Mouse (Mus musculus) kidney, postnatal 0 days (tissue): ENCODE results near the gene Prdx6. TPM values are rescaled to one million over a fixed set of nuclear protein-coding genes. Genes with fewer than 3 reads are reported as not detected.

Experiments
- ATAC-seq: fragments of 200-750 bp; cut with Nextera tagmentation; replicated peaks from 2 replicates; pipeline ENCODE4 v1.8.0; 2017; ENCODE audit warnings: low read depth, moderate number of reproducible peaks, moderate TSS enrichment, moderate library complexity; ENCODE audit not compliant: low FRiP score
- DNase-seq: peaks from one replicate; pipeline ENCODE4 v3.0.0-alpha.2; 2016; ENCODE audit warnings: low spot score
- H3K27ac ChIP-seq: fragments of 300-500 bp; sonication (generic); 2 replicates; pipeline ENCODE4 v1.5.1; 2014; ENCODE audit warnings: mild to moderate bottlenecking
- H3K27me3 ChIP-seq: fragments of 300-500 bp; sonication (generic); 2 replicates; pipeline ENCODE4 v1.6.1; 2014; ENCODE audit warnings: low read length, mixed read lengths; ENCODE audit not compliant: insufficient read depth
- H3K36me3 ChIP-seq: fragments of 300-500 bp; sonication (generic); 2 replicates; pipeline ENCODE4 v1.6.1; 2014; ENCODE audit warnings: low read length, mixed read lengths; ENCODE audit not compliant: insufficient read depth
- H3K4me1 ChIP-seq: fragments of 300-500 bp; sonication (generic); replicated peaks from 2 replicates; pipeline ENCODE4 v1.6.1; 2014; ENCODE audit warnings: antibody characterized with exemption, low read length, mixed read lengths; ENCODE audit not compliant: insufficient read depth
- H3K4me2 ChIP-seq: fragments of 300-500 bp; sonication (generic); 2 replicates; pipeline ENCODE4 v1.6.1; 2014; ENCODE audit warnings: mild to moderate bottlenecking, low read length, moderate library complexity, mixed read lengths
- H3K4me3 ChIP-seq: fragments of 300-500 bp; sonication (generic); replicated peaks from 2 replicates; pipeline ENCODE4 v1.5.1; 2014; ENCODE audit warnings: low read depth, low read length
- H3K9ac ChIP-seq: fragments of 300-500 bp; sonication (generic); 2 replicates; pipeline ENCODE4 v1.6.1; 2014; ENCODE audit warnings: low read depth, low read length
- H3K9me3 ChIP-seq: fragments of 300-500 bp; sonication (generic); replicated peaks from 2 replicates; pipeline ENCODE4 v1.6.1; 2016; ENCODE audit warnings: low read length, inconsistent platforms, mixed read lengths
- CTCF ChIP-seq: IDR thresholded peaks from 2 replicates; pipeline ENCODE4 v1.5.1; 2016; ENCODE audit warnings: antibody characterized with exemption, low read depth, mild to moderate bottlenecking, moderate library complexity
- WGBS: fragments of 180-500 bp; shearing (Covaris S2); extraction: QIAGEN DNeasy Blood & Tissue Kit; methylation state at CpG from one replicate; pipeline ENCODE4 v1.1.7; 2014; 5-methylcytosine and 5-hydroxymethylcytosine counted together
- polyA plus RNA-seq: library from polyadenylated mRNA; unstranded; fragments of >200 nt; fragmentation: Nextera tagmentation; extraction: Ambion mirVana; gene quantifications from 2 replicates; pipeline ENCODE4 v1.2.1, GENCODE M21; 2015

Prdx6 gene
- polyA plus RNA-seq, 1 experiment from 2014 or later, result 361 TPM

GRCm38 (mm10) chr1:161247643-161248580, 3.1 kb downstream of the Prdx6 start:
- peaks cover 9% of the 10 kb centered on the region for H3K4me1 ChIP-seq
- H3K4me3 ChIP-seq, result no peak overlapping the region
- H3K9ac ChIP-seq, result no peak overlapping the region
- H3K36me3 ChIP-seq, result peaks cover 26% of the 10 kb centered on the region
- TF ChIP-seq CTCF, result no peak
- whole genome bisulfite sequencing, result 78% methylated on average over 11 of the region's 11 CpGs
- H3K4me2 ChIP-seq, result peak overlapping the region; percentile 91; the same call in 1 of the 2 replicates
- ATAC-seq (no peak), DNase-seq (no peak)
- no peak overlapping the region for H3K27ac ChIP-seq
- H3K27me3 ChIP-seq, result no peaks in the 10 kb centered on the region
- H3K9me3 ChIP-seq, result no peaks in the 10 kb centered on the region

- DNase-seq, result no peak
- H3K4me2 ChIP-seq, result no peak overlapping the region
- TF ChIP-seq CTCF, result no peak
- no peak overlapping the region for H3K4me3 ChIP-seq
- 88% methylated on average over 3 of the region's 3 CpGs for WGBS
- peaks cover 9% of the 10 kb centered on the region for H3K4me1 ChIP-seq
- H3K36me3 ChIP-seq, result peaks cover 31% of the 10 kb centered on the region
- no peak for ATAC-seq
- H3K27me3 ChIP-seq, result no peaks in the 10 kb centered on the region
- H3K9me3 ChIP-seq, result no peaks in the 10 kb centered on the region
- no peak overlapping the region for H3K9ac ChIP-seq
- H3K27ac ChIP-seq, result no peak overlapping the region
These were observed 3.8 kb downstream of the Prdx6 start for GRCm38 (mm10) chr1:161247176-161247575.

GRCm38 (mm10) chr1:161237750-161238149, 13.3 kb downstream of the Prdx6 start:
- Histone ChIP-seq H3K9ac (no peak overlapping the region), H3K36me3 (peaks cover 34% of the 10 kb centered on the region), H3K4me3 (no peak overlapping the region), H3K9me3 (no peaks in the 10 kb centered on the region), H3K4me1 (no peaks in the 10 kb centered on the region), H3K4me2 (no peak overlapping the region), H3K27ac (no peak overlapping the region), H3K27me3 (no peaks in the 10 kb centered on the region)
- DNase-seq, result no peak
- TF ChIP-seq CTCF, result no peak
- ATAC-seq, result no peak
- WGBS, result 99% methylated on average over 4 of the region's 4 CpGs

GRCm38 (mm10) chr1:161237339-161237738, 13.7 kb downstream of the Prdx6 start:
- Histone ChIP-seq H3K4me3 (no peak overlapping the region), H3K9ac (no peak overlapping the region), H3K27me3 (no peaks in the 10 kb centered on the region), H3K27ac (no peak overlapping the region), H3K36me3 (peaks cover 30% of the 10 kb centered on the region), H3K9me3 (no peaks in the 10 kb centered on the region), H3K4me1 (no peaks in the 10 kb centered on the region), H3K4me2 (no peak overlapping the region)
- ATAC-seq (no peak), DNase-seq (no peak)
- no peak for TF ChIP-seq CTCF
- 92% methylated on average over 7 of the region's 7 CpGs for WGBS

GRCm38 (mm10) chr1:161233226-161233839, 17.7 kb downstream of the Prdx6 start:
- no peaks in the 10 kb centered on the region for H3K9me3 ChIP-seq
- peak; percentile 65 for DNase-seq
- TF ChIP-seq CTCF, result no peak
- H3K27ac ChIP-seq, result no peak overlapping the region
- H3K27me3 ChIP-seq, result no peaks in the 10 kb centered on the region
- H3K9ac ChIP-seq, result no peak overlapping the region
- H3K4me3 ChIP-seq, result no peak overlapping the region
- WGBS, result 61% methylated on average over 13 of the region's 13 CpGs
- H3K36me3 ChIP-seq, result no peaks in the 10 kb centered on the region
- no peaks in the 10 kb centered on the region for H3K4me1 ChIP-seq
- H3K4me2 ChIP-seq, result peak overlapping the region; percentile 18; the same call in 1 of the 2 replicates
- ATAC-seq, result no peak

- Histone ChIP-seq H3K9me3 (no peaks in the 10 kb centered on the region), H3K27ac (no peak overlapping the region), H3K4me3 (no peak overlapping the region), H3K9ac (no peak overlapping the region), H3K4me2 (no peak overlapping the region), H3K36me3 (no peaks in the 10 kb centered on the region), H3K27me3 (no peaks in the 10 kb centered on the region), H3K4me1 (no peaks in the 10 kb centered on the region)
- no peak for ATAC-seq
- no peak for DNase-seq
- WGBS, result 96% methylated on average over 5 of the region's 5 CpGs
- no peak for TF ChIP-seq CTCF
These were observed 18.8 kb downstream of the Prdx6 start for GRCm38 (mm10) chr1:161232181-161232580.
